Mouse (Mus musculus) monocyte, adult 2 months (primary cell): ENCODE measurements around the gene Sacm1l.

ENCODE experiments used
- DNase-seq, 2 experiments: peaks; one replicate each; pipeline ENCODE4 v3.0.0; 2022; ENCODE audit warnings: low spot score in 2 of 2, low read depth in 1 of 2

Gene Sacm1l

GRCm38 (mm10) chr9:123577360-123578192, 48.0 kb downstream of the Sacm1l start:
- DNase-seq: no peak

- DNase-seq: no peak
Measured at GRCm38 (mm10) chr9:123589240-123589910, 59.8 kb downstream of the Sacm1l start.

- DNase-seq: no peak
Measured at GRCm38 (mm10) chr9:123595194-123595593, 65.6 kb downstream of the Sacm1l start.

GRCm38 (mm10) chr9:123596910-123597309, 67.4 kb downstream of the Sacm1l start:
- DNase-seq: no peak

- DNase-seq: no peak
Measured at GRCm38 (mm10) chr9:123597376-123597775, 67.8 kb downstream of the Sacm1l start.

- DNase-seq: no peak
Measured at GRCm38 (mm10) chr9:123601529-123601928, 72.0 kb downstream of the Sacm1l start.

GRCm38 (mm10) chr9:123620311-123621098, 90.9 kb downstream of the Sacm1l start:
- DNase-seq: no peak

- no peak for DNase-seq
Measured at GRCm38 (mm10) chr9:123624741-123625140, 95.2 kb downstream of the Sacm1l start.

- no peak for DNase-seq
Measured at GRCm38 (mm10) chr9:123625821-123626220, 96.3 kb downstream of the Sacm1l start.

- no peak for DNase-seq
Measured at GRCm38 (mm10) chr9:123631666-123632065, 102.1 kb downstream of the Sacm1l start.

- no peak for DNase-seq
Measured at GRCm38 (mm10) chr9:123632281-123632680, 102.7 kb downstream of the Sacm1l start, which contains the start of gene Slc6a20b. Gene Slc6a20b, minus strand, starts transcription at chr9:123632565.

- DNase-seq: no peak
Measured at GRCm38 (mm10) chr9:123632993-123633392, 103.4 kb downstream of the Sacm1l start.

- no peak for DNase-seq
Measured at GRCm38 (mm10) chr9:123636771-123637170, 107.2 kb downstream of the Sacm1l start.

GRCm38 (mm10) chr9:123638231-123638630, 108.7 kb downstream of the Sacm1l start:
- no peak for DNase-seq

- no peak for DNase-seq
Measured at GRCm38 (mm10) chr9:123638668-123639089, 109.1 kb downstream of the Sacm1l start.

GRCm38 (mm10) chr9:123640106-123640505, 110.5 kb downstream of the Sacm1l start:
- DNase-seq: no peak
